Mouse (Mus musculus): ENCODE data around the gene Spa17.

Gene Spa17

DNA sequence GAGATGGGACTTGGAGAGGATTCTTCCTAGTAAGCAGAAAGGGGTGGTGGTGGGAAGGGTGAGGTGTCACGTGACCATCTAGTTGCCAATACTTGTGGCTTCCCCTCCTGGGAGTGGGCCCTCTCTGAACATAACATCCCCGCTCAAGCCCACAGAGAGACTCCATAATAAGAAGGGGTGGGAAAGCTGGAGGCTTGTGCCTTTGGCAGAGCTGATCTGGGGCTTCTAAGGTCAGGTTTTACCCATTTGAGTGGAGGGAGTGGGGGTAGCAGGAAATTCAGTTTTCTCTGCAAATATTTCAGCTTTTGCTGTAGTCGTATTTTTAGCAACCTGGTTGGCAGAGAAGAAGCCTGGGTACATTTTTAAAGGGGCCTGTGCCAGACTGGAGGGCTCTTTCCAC is 57.2 kb downstream of the Spa17 start:
- no peak for DNase-seq

DNA sequence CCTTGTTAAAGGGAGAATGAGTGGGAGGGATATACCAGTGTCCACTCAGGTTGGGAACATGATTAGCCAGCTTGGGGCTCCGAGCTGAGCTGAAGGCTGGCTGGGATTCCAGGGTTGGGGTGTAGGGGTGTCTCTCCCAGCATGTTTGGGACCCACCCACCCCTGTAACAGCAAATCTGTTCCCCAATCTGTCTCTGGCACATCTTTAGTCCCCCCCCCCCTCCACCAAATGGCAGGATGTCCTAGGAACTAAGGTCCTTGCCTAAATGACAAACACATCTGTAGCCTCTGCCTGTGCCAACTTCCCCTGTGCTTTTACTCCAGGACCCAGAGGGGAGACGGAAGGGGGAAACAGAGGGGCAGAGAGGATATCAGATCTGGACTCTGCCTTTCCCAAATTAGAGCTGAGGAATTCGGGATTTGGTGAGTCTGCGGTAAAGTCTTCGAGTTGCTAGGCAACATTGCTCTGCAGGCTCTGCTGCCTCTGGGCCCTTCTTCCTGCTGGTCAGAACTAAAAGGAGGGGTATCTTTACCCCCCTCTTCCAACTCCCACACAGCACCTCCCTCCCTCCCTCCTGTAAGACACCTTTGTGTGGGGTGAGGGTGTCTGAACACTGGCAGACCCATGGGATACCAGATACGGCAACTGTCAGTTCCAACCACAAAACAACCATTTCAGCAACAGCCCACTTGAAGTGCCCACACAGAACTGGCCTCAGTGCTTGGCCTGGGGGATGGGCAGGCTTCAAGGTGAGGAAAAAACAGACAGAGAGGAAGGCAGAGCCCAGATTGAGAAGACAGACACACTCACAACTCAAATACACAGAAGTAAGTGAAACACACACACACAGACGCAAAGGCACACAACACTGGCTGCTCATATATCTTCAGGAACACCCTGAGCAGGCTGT is 58.4 kb downstream of the Spa17 start, which contains the start of gene Siae:
Gene Siae, plus strand, starts transcription at position 861 of the 911 bp plus-strand sequence.
- DNase-seq: no peak

- no peak for DNase-seq
Measured at GRCm38 (mm10) chr9:37554279-37554678, 59.2 kb downstream of the Spa17 start.

Data from cerebellum, adult 18-20 months (tissue).